Mouse (Mus musculus) liver, adult 2 months (tissue): ENCODE measurements at regions not wholly inside any gene's neighbourhood (a gene's known extent, or its start where the extent isn't known, plus 50 kb on each side); places are given as distances from the start of the nearest gene placed in this dataset.
A peak's percentile ranks its signal among the peaks of the same experiment; 100 is the strongest.

ENCODE experiments used
- DNase-seq: peaks from one replicate; pipeline ENCODE4 v3.0.0-alpha.2; 2011; ENCODE audit warnings: low read depth, low spot score; ENCODE audit errors: extremely low read depth
- H3K27ac ChIP-seq: fragments of 200-500 bp; replicated peaks from 2 replicates; pipeline ENCODE4 v1.5.1; 2012; ENCODE audit warnings: low read depth, mild to moderate bottlenecking, control low read depth, inconsistent platforms, low read length; ENCODE audit not compliant: insufficient read depth
- H3K27me3 ChIP-seq: fragments of 200-500 bp; 2 replicates; pipeline ENCODE4 v1.6.1; 2012; ENCODE audit warnings: mild to moderate bottlenecking, moderate library complexity, low read length, inconsistent platforms; ENCODE audit not compliant: control insufficient read depth, insufficient read depth
- H3K36me3 ChIP-seq: fragments of 200-500 bp; 2 replicates; pipeline ENCODE4 v1.6.1; 2012; ENCODE audit warnings: low read length, inconsistent platforms; ENCODE audit not compliant: control insufficient read depth, insufficient read depth
- H3K4me1 ChIP-seq: fragments of 200-500 bp; 2 replicates; pipeline ENCODE4 v1.6.1; 2011; ENCODE audit warnings: low read length; ENCODE audit not compliant: control insufficient read depth, insufficient read depth
- H3K4me3 ChIP-seq: fragments of 200-500 bp; 2 replicates; pipeline ENCODE4 v1.5.1; 2011; ENCODE audit warnings: low read depth, mild to moderate bottlenecking, control low read depth, low read length, moderate library complexity; ENCODE audit not compliant: insufficient read depth
- H3K79me2 ChIP-seq: fragments of 200-500 bp; 2 replicates; pipeline ENCODE4 v1.6.1; 2012; ENCODE audit warnings: inconsistent platforms, mild to moderate bottlenecking, low read length, moderate library complexity; ENCODE audit not compliant: control insufficient read depth, insufficient read depth
- H3K9ac ChIP-seq: fragments of 200-500 bp; 2 replicates; pipeline ENCODE4 v1.6.1; 2012; ENCODE audit warnings: low read depth, mild to moderate bottlenecking, control low read depth, inconsistent platforms, low read length
- CTCF ChIP-seq: fragments of 200-500 bp; IDR thresholded peaks from 2 replicates; pipeline ENCODE4 v1.5.1; 2011; ENCODE audit warnings: low read depth, low read length, control low read depth
- POLR2A ChIP-seq: fragments of 200-500 bp; IDR thresholded peaks from 2 replicates; pipeline ENCODE4 v1.6.1; 2011; ENCODE audit warnings: low read length, control low read depth; ENCODE audit not compliant: insufficient read depth; ENCODE audit errors: extremely low read depth
- WGBS: fragments of 180-500 bp; shearing (Covaris S2); methylation state at CpG from one replicate; pipeline ENCODE4 v1.1.7; 2018; 5-methylcytosine and 5-hydroxymethylcytosine counted together

GRCm38 (mm10) chr5:90164434-90164833 lies 59.4 kb downstream of the Cox18 start:
- no peak for TF ChIP-seq CTCF
- TF ChIP-seq POLR2A, result no peak
- no peaks in the 10 kb centered on the region for H3K79me2 ChIP-seq
- no peak overlapping the region for H3K4me3 ChIP-seq
- 0 out of 2 replicates have a peak overlapping the region, but pooled peaks have one; percentile 58 for H3K27ac ChIP-seq
- H3K36me3 ChIP-seq, result no peaks in the 10 kb centered on the region
- H3K9ac ChIP-seq, result no peak overlapping the region
- 80% methylated on average over 8 of the region's 8 CpGs for WGBS
- no peaks in the 10 kb centered on the region for H3K4me1 ChIP-seq
- peak; percentile 13 for DNase-seq
- H3K27me3 ChIP-seq, result no peaks in the 10 kb centered on the region

GRCm38 (mm10) chr5:90163033-90163859 lies 60.6 kb downstream of the Cox18 start:
- H3K36me3 ChIP-seq, result no peaks in the 10 kb centered on the region
- H3K79me2 ChIP-seq, result no peaks in the 10 kb centered on the region
- no peak for DNase-seq
- no peaks in the 10 kb centered on the region for H3K4me1 ChIP-seq
- 82% methylated on average over 18 of the region's 18 CpGs for WGBS
- H3K4me3 ChIP-seq, result no peak overlapping the region
- H3K27me3 ChIP-seq, result no peaks in the 10 kb centered on the region
- no peak for TF ChIP-seq POLR2A
- TF ChIP-seq CTCF, result no peak
- no peak overlapping the region; the same call in 1 of the 2 replicates for H3K27ac ChIP-seq
- H3K9ac ChIP-seq, result no peak overlapping the region

GRCm38 (mm10) chr5:90160281-90160680 lies 63.5 kb downstream of the Cox18 start:
- Histone ChIP-seq H3K4me1 (no peaks in the 10 kb centered on the region), H3K27me3 (no peaks in the 10 kb centered on the region), H3K4me3 (no peak overlapping the region), H3K9ac (no peak overlapping the region), H3K27ac (no peak overlapping the region), H3K36me3 (no peaks in the 10 kb centered on the region), H3K79me2 (no peaks in the 10 kb centered on the region)
- 83% methylated on average over 4 of the region's 4 CpGs for WGBS
- TF ChIP-seq POLR2A (no peak), CTCF (no peak)
- no peak for DNase-seq

GRCm38 (mm10) chr5:90156522-90156921 lies 67.3 kb downstream of the Cox18 start:
- H3K9ac ChIP-seq, result no peak overlapping the region
- H3K4me3 ChIP-seq, result no peak overlapping the region
- no peaks in the 10 kb centered on the region for H3K36me3 ChIP-seq
- no peaks in the 10 kb centered on the region for H3K27me3 ChIP-seq
- no peaks in the 10 kb centered on the region for H3K4me1 ChIP-seq
- 94% methylated on average over 4 of the region's 4 CpGs for WGBS
- no peak for DNase-seq
- TF ChIP-seq CTCF (no peak), POLR2A (no peak)
- no peaks in the 10 kb centered on the region for H3K79me2 ChIP-seq
- H3K27ac ChIP-seq, result no peak overlapping the region

- DNase-seq, result no peak
- no peaks in the 10 kb centered on the region for H3K4me1 ChIP-seq
- no peaks in the 10 kb centered on the region for H3K36me3 ChIP-seq
- H3K79me2 ChIP-seq, result no peaks in the 10 kb centered on the region
- no peaks in the 10 kb centered on the region for H3K27me3 ChIP-seq
- TF ChIP-seq POLR2A (no peak), CTCF (no peak)
- WGBS, result 74% methylated on average over 22 of the region's 22 CpGs
- H3K27ac ChIP-seq, result no peak overlapping the region
- H3K4me3 ChIP-seq, result no peak overlapping the region
- no peak overlapping the region for H3K9ac ChIP-seq
These were observed 73.9 kb downstream of the Cox18 start for GRCm38 (mm10) chr5:90149611-90150532.
